Mouse (Mus musculus) heart, postnatal 10 days (tissue): ENCODE data around the gene Ifna2. TPM values are rescaled to one million over a fixed set of nuclear protein-coding genes. Genes with fewer than 3 reads are reported as not detected.

Experiments
- DNase-seq, 2 experiments: peaks; one replicate each; pipeline ENCODE4 v3.0.0; 2021
- intact Hi-C: fragments of 180-260 bp; cut with DNase I; formaldehyde crosslinking; loops from one replicate; pipeline ENCODE4 v1.15.1; 2025
- total RNA-seq, 2 experiments: library from RNA; stranded (reverse); gene quantifications; 2 replicates each; pipeline ENCODE4 v1.2.3; 2021

Ifna2 gene
- total RNA-seq = not detected

DNA sequence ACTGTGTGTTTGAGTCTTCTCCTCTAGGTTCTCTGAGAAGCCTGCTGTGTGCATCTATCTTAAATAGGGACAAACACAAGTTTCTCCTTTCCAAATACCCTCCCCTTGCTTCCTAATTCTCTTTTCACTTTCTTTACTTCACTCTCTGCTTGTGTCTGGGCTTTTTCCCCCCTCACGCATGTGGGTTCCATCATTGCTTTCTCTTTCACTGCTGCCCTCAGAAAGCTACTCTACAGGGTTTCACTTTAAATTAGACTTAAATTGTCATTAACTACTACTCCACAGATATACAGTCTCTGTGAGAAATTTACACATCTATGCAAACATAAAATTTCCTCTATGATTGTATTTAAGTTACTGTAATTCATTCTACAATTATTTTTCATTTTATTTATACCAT, at the start of gene Ifna2:
Gene Ifna2 (minus strand): TSS at position 101 of the 400 bp plus-strand sequence.
- intact Hi-C loops = loop anchor here (5.0 kb wide), 1 partner anchor 133 kb away; the partner anchor contains the start of genes Ifna11 and Ifna7
- no peak for DNase-seq

DNA sequence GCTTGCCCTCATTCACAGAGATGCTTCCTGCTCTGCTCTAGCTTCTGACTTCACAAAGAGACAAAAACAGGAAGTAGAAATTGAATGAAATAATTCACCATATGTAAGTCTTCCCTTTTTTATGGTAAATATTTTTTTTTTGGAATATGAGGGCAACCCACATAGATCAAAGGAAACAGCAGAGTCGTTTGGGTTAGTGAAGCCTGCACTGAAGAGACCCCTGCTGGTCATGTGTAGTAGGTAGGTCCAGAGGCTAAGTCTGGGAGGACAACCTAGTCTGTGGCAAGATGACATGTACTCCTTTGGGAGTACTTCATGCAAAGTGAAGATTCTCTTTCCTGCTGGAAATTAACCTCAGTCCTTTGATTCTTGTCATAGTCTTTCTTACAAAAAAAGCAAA, 43.6 kb upstream of the Ifna2 start:
- intact Hi-C loops = loop anchor here (1.0 kb wide), 1 partner anchor 31 kb away; no protein-coding TSS in a partner anchor

DNA sequence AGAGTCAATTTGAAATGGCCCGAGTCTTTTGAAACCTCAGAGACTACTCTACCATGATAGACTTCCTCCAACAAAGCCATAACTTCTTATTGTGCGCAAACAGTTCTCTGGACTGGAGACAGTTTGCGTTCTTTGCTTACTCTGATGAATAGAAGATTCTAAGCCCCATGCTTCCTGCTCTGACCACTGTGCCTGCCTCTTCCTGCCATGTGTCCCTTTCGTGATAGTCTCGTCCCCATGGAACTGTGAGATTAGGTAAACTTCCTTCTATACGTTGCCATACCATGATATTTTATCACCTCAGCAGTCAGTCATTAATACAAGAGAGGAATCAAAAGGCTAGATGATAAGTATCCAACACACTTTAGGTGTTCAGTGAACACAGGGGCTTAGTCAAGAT, 43.0 kb upstream of the Ifna2 start:
- DNase-seq = no peak
- intact Hi-C loops = loop anchor here (1.0 kb wide), 1 partner anchor 30 kb away; no protein-coding TSS in a partner anchor

More for the DNA sequence above, 43.6 kb upstream of the Ifna2 start:
- peak; percentile 35 to 65 for DNase-seq

DNA sequence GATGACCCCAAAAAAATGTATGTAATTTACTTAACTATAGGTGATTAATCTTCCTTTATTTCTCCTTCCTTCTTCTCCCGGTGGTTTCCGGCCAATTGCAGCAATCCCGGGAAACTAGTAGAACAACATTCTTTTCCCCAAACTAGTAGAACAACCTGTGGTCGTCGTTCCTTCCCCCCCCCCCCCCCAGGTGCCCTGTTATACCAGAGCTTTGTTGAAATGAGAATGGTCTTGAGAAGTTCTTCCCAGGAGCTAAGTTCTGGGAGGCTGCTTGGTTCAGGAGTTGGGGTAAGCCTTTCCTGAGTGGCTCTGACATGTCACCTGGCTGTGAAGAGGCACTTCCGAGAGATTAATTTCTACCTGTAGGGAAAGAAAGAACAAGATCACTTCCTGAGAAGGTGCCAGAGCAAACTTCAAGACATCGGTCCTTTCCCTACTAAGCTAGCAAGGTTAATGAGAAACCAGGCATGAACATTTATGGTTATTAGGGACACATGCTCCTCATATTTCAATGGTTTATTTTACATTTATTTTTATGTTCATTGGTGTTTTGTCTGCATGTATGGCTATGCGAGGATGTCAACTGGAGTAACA, 39.9 kb upstream of the Ifna2 start:
- intact Hi-C loops = loop anchor here (5.0 kb wide), 1 partner anchor 414 kb away; the partner anchor contains the start of gene Mtap
- DNase-seq = no peak

DNA sequence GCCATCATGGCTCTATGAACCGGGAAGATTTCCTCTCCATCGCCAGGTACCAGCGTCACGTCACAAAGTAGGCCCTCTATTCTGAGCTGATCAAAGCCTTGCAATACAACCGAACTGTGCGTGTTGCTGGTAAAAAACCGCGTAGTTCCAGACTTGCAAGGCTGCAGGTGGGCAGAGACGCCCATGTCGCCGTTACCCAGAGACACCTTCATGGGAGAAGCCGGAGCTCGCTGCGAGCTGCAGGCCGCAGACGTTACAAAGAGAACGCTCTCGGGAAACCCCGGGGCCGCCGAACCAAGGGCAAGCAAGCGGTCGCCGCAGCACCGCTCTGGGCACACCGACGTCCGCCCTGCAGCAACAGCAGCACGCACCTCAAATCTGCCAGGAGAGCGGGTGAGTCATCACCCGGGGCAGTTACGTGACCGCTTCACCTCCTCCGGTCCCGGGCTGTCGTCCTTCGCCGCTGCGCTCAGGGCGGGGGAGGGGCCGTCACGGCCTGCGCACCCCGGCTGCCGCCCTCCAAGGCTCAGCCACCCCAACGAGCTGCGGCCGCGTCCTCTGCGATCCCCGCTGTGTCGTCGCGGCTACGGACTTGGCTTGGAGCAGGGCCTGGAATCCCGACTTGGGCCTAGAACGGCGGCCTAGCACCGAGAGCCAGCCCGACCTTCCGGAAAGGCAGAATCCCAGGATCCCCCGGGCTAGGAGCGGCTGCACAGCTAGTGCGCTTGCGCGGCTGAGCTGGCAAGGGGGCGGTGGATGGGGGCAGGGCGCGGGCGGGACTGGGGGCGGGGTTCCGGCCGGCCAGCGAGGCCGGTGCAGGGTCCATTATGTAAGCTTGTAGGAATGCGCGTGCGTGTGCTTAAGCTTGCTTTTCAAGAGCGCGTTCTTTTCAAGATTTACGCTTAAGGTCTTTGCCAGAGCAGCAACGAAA, 38.3 kb upstream of the Ifna2 start, which contains the start of the genes Gm26566 and Klhl9:
Gene Gm26566 (plus strand): TSS at position 15 of the 931 bp plus-strand sequence.
Gene Klhl9 (minus strand): TSS at position 675 of the 931 bp plus-strand sequence.
- intact Hi-C loops = loop anchor here (5.0 kb wide), 1 partner anchor 415 kb away; the partner anchor contains the start of gene Mtap

DNA sequence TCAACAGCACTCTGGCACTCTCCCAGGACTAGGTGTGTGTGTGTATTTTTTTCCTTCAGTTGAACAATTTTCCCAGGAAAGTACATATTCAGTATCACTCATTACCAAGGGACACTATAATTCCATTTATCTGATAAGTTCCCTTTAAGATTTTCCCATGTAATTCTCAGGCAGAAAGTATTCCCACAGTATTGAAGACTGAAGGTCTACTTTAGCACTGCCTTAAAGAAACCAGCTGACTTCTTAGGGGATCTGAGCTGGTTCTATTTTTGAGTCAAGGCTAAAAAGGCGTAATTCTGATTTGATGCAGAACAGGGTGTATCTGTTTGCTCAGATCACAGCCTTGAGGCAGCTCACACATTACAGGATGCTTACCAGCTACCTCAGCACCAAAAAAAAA, 35.0 kb upstream of the Ifna2 start:
- DNase-seq = no peak
- intact Hi-C loops = no loop called here

More for the DNA sequence above, 38.3 kb upstream of the Ifna2 start, which contains the start of the genes Gm26566 and Klhl9:
- peak; percentile 95 for DNase-seq

DNA sequence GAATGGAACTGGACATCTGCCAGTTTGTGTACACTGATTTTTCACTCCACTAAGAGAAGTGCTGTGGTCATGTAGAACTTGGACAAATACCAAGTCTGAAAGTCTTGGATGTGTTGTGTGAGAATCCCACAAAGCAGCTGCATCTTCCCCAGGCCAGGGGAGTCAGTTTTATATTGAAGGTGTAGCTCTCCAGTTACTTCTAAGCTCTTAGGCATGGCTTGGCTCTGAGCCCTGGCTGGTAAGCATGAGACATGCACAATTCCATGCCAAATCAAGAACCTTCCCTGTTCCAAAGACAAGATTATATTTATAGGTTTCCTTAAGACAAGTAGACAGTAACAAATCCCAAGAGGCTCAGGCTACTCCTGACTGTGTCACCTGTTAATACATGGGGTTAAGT, 31.3 kb upstream of the Ifna2 start:
- DNase-seq = no peak
- intact Hi-C loops = no loop called here

DNA sequence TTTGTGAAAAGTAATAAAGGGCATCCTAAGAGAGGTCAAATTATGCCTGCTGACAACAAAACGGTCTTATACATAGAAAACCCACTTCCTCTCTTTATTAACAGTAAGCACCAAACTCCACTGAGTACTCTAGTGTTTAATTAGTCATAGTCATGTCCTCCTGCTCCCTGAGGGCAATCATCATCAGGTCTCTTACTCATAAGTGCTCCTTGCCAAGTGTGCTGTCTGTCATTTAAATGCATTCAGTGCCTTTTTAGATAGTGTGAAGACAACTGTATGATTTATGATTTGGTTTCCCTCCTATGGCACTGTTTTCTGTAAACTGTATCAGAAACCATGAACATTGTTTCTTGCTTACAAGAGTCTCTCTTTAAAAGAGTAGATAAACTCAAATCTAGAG, 30.6 kb upstream of the Ifna2 start:
- intact Hi-C loops = no loop called here

DNA sequence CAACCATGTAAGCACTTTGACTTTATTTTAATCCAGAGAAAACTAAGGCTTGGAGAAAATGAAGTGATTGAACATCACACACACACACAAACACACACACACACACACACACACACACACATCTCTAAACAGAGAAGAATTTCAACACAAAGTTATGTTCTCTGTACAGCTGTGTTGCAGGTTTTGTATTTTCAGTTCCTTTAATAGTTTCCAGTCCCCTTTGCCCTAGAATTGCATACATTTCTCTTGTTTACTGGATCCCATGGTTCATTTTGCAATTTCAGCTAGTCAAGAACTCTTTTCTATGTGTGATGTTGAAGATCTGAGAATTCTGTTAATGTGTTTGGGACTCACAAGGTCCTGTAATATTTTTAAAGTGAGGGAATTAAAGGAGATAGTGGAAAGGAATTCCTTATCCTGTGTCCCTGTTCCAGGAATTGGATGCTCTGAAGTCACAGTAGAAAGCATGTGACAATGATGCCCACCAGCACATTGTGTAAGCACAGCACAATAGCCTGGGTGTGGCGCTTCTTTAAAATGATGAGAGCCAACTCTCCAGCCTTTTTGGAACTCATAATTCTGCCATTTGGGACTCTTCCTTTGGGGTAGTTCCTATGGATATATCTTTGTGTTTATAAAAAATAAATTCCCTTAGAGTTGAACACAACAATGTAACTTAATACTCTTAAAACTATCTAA, 23.6 kb upstream of the Ifna2 start:
- no peak for DNase-seq
- intact Hi-C loops = no loop called here

More for the DNA sequence above, 30.6 kb upstream of the Ifna2 start:
- no peak for DNase-seq

DNA sequence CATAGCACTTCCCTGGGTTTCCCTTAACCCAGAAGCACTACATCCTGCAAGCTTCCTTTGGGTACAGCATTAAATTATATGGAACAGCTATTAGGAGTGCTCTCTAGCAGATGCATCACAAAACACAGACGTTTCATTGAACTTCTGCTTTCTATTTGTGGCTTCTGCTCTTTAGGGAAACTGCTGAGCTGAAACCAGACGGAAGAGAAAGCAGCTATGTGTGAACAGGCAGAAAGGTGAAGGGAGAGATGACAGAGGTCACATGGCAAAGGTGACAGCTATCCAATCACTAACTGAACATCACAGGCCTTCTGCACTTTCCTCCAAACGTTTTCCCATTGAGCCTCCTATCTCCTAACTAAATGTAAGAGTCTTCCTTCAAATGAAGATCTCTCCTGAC, 22.2 kb upstream of the Ifna2 start:
- intact Hi-C loops = no loop called here
- DNase-seq = no peak

DNA sequence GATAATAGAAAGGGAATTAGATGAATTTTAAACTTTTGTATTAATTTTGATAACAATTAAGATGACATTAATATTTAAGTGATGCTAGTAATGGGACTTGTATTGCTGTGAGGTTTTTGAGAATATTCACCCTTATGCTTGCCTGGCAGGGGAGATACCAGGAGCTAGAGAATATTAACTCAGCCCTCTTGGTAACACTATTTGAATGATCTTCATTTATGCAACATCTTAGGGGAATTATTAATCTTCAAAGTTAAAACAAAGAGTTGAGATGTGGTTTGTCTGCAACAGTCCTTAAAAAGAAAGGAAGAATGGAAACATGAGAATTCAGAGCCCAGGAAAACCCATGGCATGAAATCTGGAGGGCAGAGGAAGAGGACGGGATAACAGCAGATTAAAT, 15.6 kb upstream of the Ifna2 start:
- no peak for DNase-seq
- intact Hi-C loops = no loop called here

DNA sequence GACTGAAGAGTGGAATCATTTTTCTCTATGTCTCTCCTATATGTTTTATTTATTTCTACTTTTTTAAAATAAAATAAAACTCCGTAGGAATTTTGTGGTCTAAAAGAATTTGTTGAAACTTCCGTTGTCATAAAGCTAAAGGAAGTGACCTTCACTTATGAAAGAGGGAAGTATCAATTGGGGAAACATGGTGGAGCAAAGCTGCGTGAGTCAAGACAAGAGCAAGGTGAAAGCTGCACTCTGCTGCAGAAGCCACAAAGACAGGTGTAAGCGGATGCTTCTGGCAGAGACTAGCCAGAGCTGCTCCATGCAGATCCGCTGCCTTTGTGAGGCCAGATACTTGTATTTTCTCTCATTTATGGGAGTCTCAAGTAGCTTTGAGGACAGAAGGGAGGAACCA, 15.1 kb upstream of the Ifna2 start:
- intact Hi-C loops = no loop called here
- DNase-seq = no peak

DNA sequence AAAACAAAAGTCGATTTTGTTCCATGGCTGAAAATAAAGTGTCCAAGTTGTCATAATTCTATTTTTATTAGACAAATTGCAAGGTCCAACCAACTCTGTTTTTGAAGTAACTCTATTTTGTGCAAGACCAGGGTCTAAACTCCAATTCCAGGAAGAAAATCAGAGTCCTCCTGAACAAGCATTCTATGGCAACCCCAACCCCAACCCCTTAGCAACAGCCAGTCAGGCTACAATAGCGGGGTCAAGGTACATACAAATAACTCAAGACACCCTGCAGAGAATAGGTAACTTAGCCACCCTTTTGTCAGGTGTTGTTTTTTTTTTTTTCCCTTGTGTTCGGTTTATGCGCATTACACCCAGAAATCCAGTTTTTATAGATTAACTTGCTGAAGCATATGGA, 14.0 kb upstream of the Ifna2 start:
- intact Hi-C loops = loop anchor here (2.0 kb wide), 2 partner anchors 13 to 57 kb away; partner anchors contain the start of gene Gm13271

DNA sequence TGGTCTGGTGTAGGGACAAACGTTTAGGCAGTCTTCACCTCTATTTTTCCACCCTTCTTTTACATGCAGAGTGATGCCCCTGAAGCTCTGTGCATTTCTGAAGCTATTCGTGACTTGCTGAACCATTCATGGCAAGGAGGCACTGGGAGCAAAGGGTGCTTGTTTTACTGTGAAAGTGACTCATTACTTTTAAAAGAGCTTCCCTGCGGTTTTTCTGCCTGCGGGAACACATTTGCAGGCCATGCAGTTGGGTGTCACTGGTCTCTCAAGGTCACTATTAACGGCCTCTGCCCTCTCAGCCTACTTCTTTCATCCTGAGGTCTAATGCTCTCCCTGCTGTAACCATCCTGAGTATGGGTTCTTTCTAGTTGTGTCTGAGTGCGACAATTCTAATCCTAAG, 13.4 kb upstream of the Ifna2 start:
- no peak for DNase-seq
- intact Hi-C loops = loop anchor here (2.0 kb wide), 2 partner anchors 14 to 58 kb away; partner anchors contain the start of gene Gm13271

More for the DNA sequence above, 14.0 kb upstream of the Ifna2 start:
- DNase-seq = no peak

DNA sequence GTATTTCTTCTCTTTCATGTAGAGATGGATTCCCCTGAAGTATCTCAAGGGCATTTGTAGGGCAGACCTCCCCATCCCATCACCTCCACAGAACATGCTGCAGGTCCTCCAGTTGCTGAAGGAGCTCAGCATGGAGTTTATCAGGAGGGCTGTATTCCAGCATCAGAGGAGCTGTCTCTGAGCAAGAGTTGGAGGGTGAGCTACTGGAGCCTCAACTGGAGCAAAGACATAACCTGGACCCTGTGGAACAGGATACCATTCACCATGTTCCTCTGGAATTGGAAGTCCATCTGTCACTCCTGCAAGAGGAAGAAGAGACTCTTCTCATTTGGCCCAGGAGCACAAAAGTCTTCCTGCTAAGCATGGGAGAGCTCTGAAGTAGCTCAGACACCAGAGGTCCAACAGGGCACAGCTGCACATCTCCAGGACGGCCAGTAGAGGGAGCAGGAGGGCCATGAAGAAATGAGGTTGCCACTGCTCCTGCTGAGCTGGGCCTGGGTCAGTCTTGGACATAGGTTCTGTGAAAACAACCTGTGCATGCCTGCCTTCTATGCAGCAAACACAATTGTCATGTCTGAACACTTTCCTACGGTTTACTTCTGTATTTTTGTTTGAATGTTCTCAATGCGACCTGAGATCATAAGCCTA, 12.6 kb upstream of the Ifna2 start:
- intact Hi-C loops = loop anchor here (1.0 to 2.0 kb wide), 3 partner anchors 14 to 58 kb away; partner anchors contain the start of gene Gm13271
- DNase-seq = peak; percentile 83 to 89

DNA sequence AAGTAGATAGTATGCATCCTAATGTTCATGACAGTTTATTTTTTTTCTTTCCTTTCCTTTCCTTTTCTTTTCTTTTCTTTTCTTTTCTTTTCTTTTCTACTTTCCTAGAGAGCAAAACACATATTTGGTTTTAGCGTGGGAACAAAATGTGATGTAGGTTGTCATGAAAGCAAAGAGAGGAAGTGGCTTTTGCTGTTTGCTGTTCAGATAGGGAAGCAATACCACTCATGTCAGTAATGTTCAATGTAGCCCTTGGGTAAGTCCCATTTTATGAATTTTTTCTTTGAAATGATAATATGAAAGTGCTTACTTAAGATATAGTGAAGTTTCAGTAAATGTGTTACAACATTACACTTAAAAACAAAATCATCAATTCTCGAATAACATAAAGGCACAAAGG, 9.7 kb upstream of the Ifna2 start:
- intact Hi-C loops = no loop called here
- no peak for DNase-seq

DNA sequence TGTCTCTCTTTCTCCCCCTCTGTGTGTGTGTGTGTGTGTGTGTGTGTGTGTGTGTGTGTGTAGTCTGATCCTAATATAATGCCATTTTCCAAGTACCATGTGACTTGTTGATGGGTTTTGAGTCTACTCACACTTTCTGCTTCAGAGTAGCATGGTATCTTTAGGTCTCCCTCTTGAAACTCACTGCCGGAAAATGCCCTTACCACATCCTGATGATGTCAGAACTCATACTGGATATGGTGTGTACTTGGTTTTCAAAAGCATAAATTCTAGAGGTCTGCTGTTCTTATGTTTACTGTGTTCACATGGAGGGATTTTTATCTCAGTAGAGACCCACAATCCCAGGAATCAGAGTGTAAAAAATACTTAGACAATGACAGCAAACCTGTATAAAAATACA, 8.8 kb upstream of the Ifna2 start:
- intact Hi-C loops = no loop called here
- DNase-seq = no peak

DNA sequence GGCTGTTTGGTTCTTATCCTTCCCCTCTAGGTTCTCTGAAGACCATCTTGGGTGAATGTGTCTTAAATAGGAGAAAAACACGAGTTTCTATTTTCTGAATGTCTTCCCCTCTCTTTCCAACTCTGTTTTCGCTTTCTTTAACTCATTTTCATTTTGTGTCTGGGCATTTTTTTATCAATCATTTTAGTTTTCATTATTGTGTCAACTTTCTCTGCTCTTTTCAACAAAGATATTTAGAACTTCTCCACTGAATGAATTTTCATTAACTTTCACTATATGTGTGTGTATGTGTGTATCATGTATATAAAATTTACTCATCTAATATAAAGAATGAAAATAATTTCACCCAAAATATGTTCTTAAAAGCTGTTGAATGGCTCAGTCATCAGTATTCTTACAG, 7.5 kb upstream of the Ifna2 start, which contains the start of gene Ifnab:
Gene Ifnab (minus strand): TSS at position 101 of the 400 bp plus-strand sequence.
- intact Hi-C loops = no loop called here
- DNase-seq = no peak

DNA sequence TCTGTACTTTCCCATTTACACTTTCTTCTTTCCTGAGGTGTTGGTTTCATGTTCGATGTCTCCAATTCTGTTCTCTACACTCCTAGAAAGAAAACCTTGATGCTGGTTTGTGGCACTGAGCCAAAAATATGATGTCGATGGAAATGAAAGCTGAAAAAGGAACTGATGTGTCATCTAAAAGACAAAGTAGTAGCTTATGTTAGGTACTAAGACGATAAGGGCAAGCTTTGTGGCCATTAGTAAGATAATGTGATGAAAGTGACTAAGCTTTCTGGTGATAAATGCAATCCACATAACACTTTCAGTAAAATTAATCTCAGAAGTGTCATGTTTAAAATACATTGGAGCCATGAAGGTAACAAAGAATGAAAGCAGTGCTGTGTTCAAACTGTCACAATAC, 2.4 kb downstream of the Ifna2 start:
- no peak for DNase-seq
- intact Hi-C loops = loop anchor here (5.0 kb wide), 1 partner anchor 136 kb away; the partner anchor contains the start of genes Ifna11 and Ifna7

DNA sequence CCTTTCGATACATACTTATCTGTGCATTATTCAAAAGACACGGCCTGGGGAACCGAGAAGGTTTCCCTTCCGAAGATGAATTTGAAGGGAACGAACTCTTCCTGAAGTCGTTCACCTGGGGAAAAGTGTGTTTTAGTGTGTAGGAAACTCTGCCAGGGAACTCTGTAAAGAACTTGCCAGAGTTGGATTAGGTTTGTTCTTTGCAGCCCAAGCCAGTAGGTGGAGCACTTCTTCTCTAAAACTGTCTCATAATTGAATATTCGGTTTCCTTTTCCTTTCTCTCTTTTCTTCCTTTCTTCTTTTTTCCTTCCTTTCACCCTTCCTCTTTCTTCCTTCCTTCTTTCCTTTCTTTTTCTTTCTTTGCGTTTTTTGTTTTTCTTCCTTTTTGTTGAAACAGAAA, 3.4 kb downstream of the Ifna2 start:
- peak; percentile 7 to 29 for DNase-seq
- intact Hi-C loops = loop anchor here (5.0 kb wide), 1 partner anchor 137 kb away; the partner anchor contains the start of genes Ifna11 and Ifna7
